Mouse (Mus musculus) kidney, adult 2 months (tissue): ENCODE data around the gene Ets2.

Experiments
- CTCF ChIP-seq: fragments of 200-500 bp; conservative IDR thresholded peaks from 2 replicates; pipeline ENCODE4 v1.5.1; 2011; ENCODE audit warnings: low read depth, mild to moderate bottlenecking, control low read depth, low read length, moderate library complexity, mixed read lengths; ENCODE audit not compliant: insufficient read depth, insufficient read length
- POLR2A ChIP-seq: fragments of 200-500 bp; IDR thresholded peaks from one replicate; pipeline ENCODE4 v1.6.1; 2011; ENCODE audit warnings: low read depth, low read length, control low read depth

- TF ChIP-seq CTCF (no peak), POLR2A (no peak)
Measured at GRCm38 (mm10) chr16:95744771-95745170, 42.9 kb downstream of the Ets2 start.
